ENCODE assay signal across 9 mouse cellular contexts in genomic region chr3:135513270-135513669, GRCm38 (mm10). TPM values are rescaled to one million over a fixed set of nuclear protein-coding genes. Genes with fewer than 3 reads are reported as not detected.
DNase-seq lines count a peak whose midpoint lies in the region; ATAC-seq and TF ChIP-seq lines count a peak whose summit lies in the region.
"Had no signal": no experiment of that assay in that cellular context is flagged by ENCODE, and none has a peak within 500 bp of the region (broad histone marks: within the 10 kb centered on the region; RNA-seq: fewer than 3 reads in every experiment).

No protein-coding gene starts in this region.

- no peak overlapping the region for H3K4me3 ChIP-seq in forebrain, embryonic 14.5 days (ENCODE audit: low read depth, low read length)
- no peak overlapping the region for H3K4me3 ChIP-seq in midbrain, embryonic 15.5 days
- no peak overlapping the region for H3K4me3 ChIP-seq in gastrocnemius, adult 2 months
- H3K4me3 ChIP-seq: liver, embryonic 12.5 days had no signal

- H3K4me2 ChIP-seq in forebrain, embryonic 14.5 days (ENCODE audit: low read length): peak overlapping the region; percentile 5; the same call in 1 of the 2 replicates
- peak overlapping the region; percentile 33 for H3K4me2 ChIP-seq in midbrain, embryonic 15.5 days
- H3K4me2 ChIP-seq: liver, embryonic 12.5 days had no signal

- H3K4me1 ChIP-seq in forebrain, embryonic 14.5 days (ENCODE audit: control insufficient read depth, insufficient read depth, low read length): no peaks in the 10 kb centered on the region; the same call in 1 of the 2 replicates
- H3K4me1 ChIP-seq in midbrain, embryonic 15.5 days: peaks cover 7% of the 10 kb centered on the region

- no peak overlapping the region for H3K9ac ChIP-seq in forebrain, embryonic 14.5 days (ENCODE audit: low read length)
- H3K9ac ChIP-seq in midbrain, embryonic 15.5 days: no peak overlapping the region
- H3K9ac ChIP-seq: liver, embryonic 12.5 days had no signal

- H3K27me3 ChIP-seq in forebrain, embryonic 14.5 days (replicated peaks; ENCODE audit: control insufficient read depth, insufficient read depth, low read length): no peaks in the 10 kb centered on the region
- no peaks in the 10 kb centered on the region for H3K27me3 ChIP-seq in midbrain, embryonic 15.5 days (replicated peaks)
- H3K27me3 ChIP-seq: liver, embryonic 12.5 days had no signal

- peak; percentile 32 to 54 for DNase-seq in layer of hippocampus, adult 18-20 months (ENCODE audit: low spot score in 2 of 2)
- no peak for DNase-seq in layer of hippocampus, adult 11-12 months (ENCODE audit: low spot score)
- DNase-seq in ZHBTc4 (ENCODE audit: low read depth, low spot score): peak; percentile 46
- DNase-seq in forebrain, embryonic 14.5 days (ENCODE audit: low spot score): peak; percentile 72
- no peak for DNase-seq in ovary, adult 18-20 months (ENCODE audit: low spot score)
- DNase-seq in gastrocnemius, postnatal 36 days: no peak
- no peak for DNase-seq in gastrocnemius, adult 2 months

- 35% methylated on average over 11 of the region's 11 CpGs for WGBS in forebrain, embryonic 14.5 days
- 23% methylated on average over 11 of the region's 11 CpGs for WGBS in midbrain, embryonic 15.5 days

- no peaks in the 10 kb centered on the region for H3K36me3 ChIP-seq in forebrain, embryonic 14.5 days (ENCODE audit: control insufficient read depth, insufficient read depth, low read length)
- H3K36me3 ChIP-seq in midbrain, embryonic 15.5 days (replicated peaks): no peaks in the 10 kb centered on the region
- H3K36me3 ChIP-seq: liver, embryonic 12.5 days had no signal

- ATAC-seq in forebrain, embryonic 14.5 days: peak; percentile 83
- ATAC-seq in midbrain, embryonic 15.5 days (replicated peaks): peak; percentile 91
- ATAC-seq: liver, embryonic 12.5 days had no signal

- no peak for TF ChIP-seq CTCF in gastrocnemius, adult 2 months (IDR thresholded peaks at IDR 0.05)

- intact Hi-C loops in gastrocnemius, postnatal 36 days (cut with DNase I): no loop called here
- intact Hi-C loops in gastrocnemius, adult 2 months (cut with DNase I): loop anchor here (5.0 kb wide), 1 partner anchor 111 kb away; no protein-coding TSS in a partner anchor

- H3K9me3 ChIP-seq in forebrain, embryonic 14.5 days (replicated peaks; ENCODE audit: control insufficient read depth, low read length): no peaks in the 10 kb centered on the region
- H3K9me3 ChIP-seq in midbrain, embryonic 15.5 days: no peaks in the 10 kb centered on the region
- H3K9me3 ChIP-seq: liver, embryonic 12.5 days had no signal

- H3K27ac ChIP-seq in forebrain, embryonic 14.5 days (ENCODE audit: low read depth, low read length): no peak overlapping the region
- peak overlapping the region; percentile 61 for H3K27ac ChIP-seq in midbrain, embryonic 15.5 days
- no peak overlapping the region for H3K27ac ChIP-seq in gastrocnemius, adult 2 months
- H3K27ac ChIP-seq: liver, embryonic 12.5 days had no signal

RNA-seq across cellular contexts. Expression of gene Manba, which starts 27.9 kb away (rescaled TPM):
- total RNA-seq in layer of hippocampus, adult 18-20 months (2021): 1 to 10 TPM; 8.5 TPM
- polyA plus RNA-seq in forebrain, embryonic 14.5 days (2014; fragmentation: Nextera tagmentation; extraction: Ambion mirVana): 4.1 and 4.4 TPM in 2 replicates
- 7.9 and 8.5 TPM in 2 replicates for polyA plus RNA-seq in midbrain, embryonic 15.5 days (2015; fragmentation: Nextera tagmentation; extraction: Ambion mirVana)
- 1 to 10 TPM; 3.3 to 4.2 TPM for total RNA-seq in gastrocnemius, postnatal 36 days (2021)
- 1 to 10 TPM; 2.3 to 5.6 TPM for total RNA-seq in gastrocnemius, adult 2 months (2021)

Comparison
In these comparisons a context has a peak if more than half of its experiments do, and no peak if none do; other contexts are left out.
1. DNase-seq: peak in layer of hippocampus, adult 18-20 months (2 of 2), ZHBTc4 (single experiment) and forebrain, embryonic 14.5 days (single experiment); none in layer of hippocampus, adult 11-12 months (single experiment), ovary, adult 18-20 months (single experiment), gastrocnemius, postnatal 36 days (0 of 2) and gastrocnemius, adult 2 months (single experiment).